Mouse (Mus musculus) E14TG2a.4 (cell line): ENCODE data around the gene Olfr1034.

ENCODE experiments used
- CTCF ChIP-seq: conservative IDR thresholded peaks from 2 replicates; pipeline ENCODE4 v1.5.1; 2014; ENCODE audit warnings: low read length
- NANOG ChIP-seq: IDR thresholded peaks from 2 replicates; pipeline ENCODE4 v1.6.1; 2014; ENCODE audit warnings: borderline replicate concordance, low read length, mixed read lengths
- POU5F1 ChIP-seq: IDR thresholded peaks from 2 replicates; pipeline ENCODE4 v1.6.1; 2014; ENCODE audit warnings: low read length, borderline replicate concordance

DNA sequence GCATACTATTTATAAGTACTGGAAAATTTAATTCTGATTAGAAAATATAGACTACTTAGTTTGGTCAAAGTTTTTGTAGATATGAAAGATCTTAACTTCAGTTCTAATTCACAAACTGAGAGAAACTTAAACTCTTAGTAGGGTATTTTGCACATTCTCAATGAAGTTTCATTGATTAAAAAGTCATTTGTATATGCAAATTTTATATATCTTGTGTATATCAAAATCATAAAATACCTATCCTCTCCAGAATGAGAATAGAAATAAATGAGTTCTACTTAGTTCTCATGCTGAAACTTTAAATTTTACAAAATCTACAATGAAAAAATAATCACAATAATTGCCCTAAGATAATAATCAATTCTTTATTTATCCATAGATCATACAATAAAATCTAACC lies at the start of gene Olfr1034:
- TF ChIP-seq CTCF (no peak), NANOG (no peak), POU5F1 (no peak)
